Comparison of ENCODE assay signal across 7 mouse cellular contexts in genomic region chr14:55855101-55855561, GRCm38 (mm10). TPM values are rescaled to one million over a fixed set of nuclear protein-coding genes. Genes with fewer than 3 reads are reported as not detected.
DNase-seq lines count a peak whose midpoint lies in the region; ATAC-seq and TF ChIP-seq lines count a peak whose summit lies in the region.

No protein-coding gene starts in this region.

- 4% methylated on average over 4 of the region's 4 CpGs for WGBS in heart, postnatal 0 days
- WGBS in limb, embryonic 11.5 days = 1% methylated on average over 4 of the region's 4 CpGs
- 0% methylated on average over 4 of the region's 4 CpGs for WGBS in midbrain, embryonic 15.5 days

- TF ChIP-seq EP300 in heart, postnatal 0 days (IDR thresholded peaks at IDR 0.05; ENCODE audit: low read depth) = no peak

- H3K4me2 ChIP-seq in heart, postnatal 0 days (ENCODE audit: low read depth, low read length) = peak overlapping the region; percentile 80
- H3K4me2 ChIP-seq in limb, embryonic 11.5 days (ENCODE audit: low read depth, severe bottlenecking) = peak overlapping the region; percentile 80
- H3K4me2 ChIP-seq in midbrain, embryonic 15.5 days = peak overlapping the region; percentile 61

- peak overlapping the region; percentile 88 for H3K27ac ChIP-seq in heart, postnatal 0 days (ENCODE audit: low read depth)
- H3K27ac ChIP-seq in limb, embryonic 11.5 days (replicated peaks; ENCODE audit: low read depth, low read length) = peak overlapping the region; percentile 99
- peak overlapping the region; percentile 83 for H3K27ac ChIP-seq in midbrain, embryonic 15.5 days

- peak; percentile 16; the same call in 1 of the 2 replicates for ATAC-seq in heart, postnatal 0 days (ENCODE audit: insufficient read depth, low read depth)
- no peak for ATAC-seq in limb, embryonic 11.5 days (ENCODE audit: insufficient number of reproducible peaks, low FRiP score, low TSS enrichment, low read depth)
- peak; percentile 41 for ATAC-seq in midbrain, embryonic 15.5 days (replicated peaks)
- ATAC-seq in monocyte, adult 5-6 weeks (replicated peaks; ENCODE audit: insufficient number of reproducible peaks, low FRiP score, low TSS enrichment, poor library complexity, severe bottlenecking) = no peak

- H3K9me3 ChIP-seq in heart, postnatal 0 days (replicated peaks; ENCODE audit: control insufficient read depth, low read length) = no peaks in the 10 kb centered on the region
- H3K9me3 ChIP-seq in limb, embryonic 11.5 days (ENCODE audit: control insufficient read depth, low read length) = no peaks in the 10 kb centered on the region
- H3K9me3 ChIP-seq in midbrain, embryonic 15.5 days = no peaks in the 10 kb centered on the region

- DNase-seq in MN1 (ENCODE audit: low spot score) = peak; percentile 51
- DNase-seq in embryo, embryonic 10.5 days (ENCODE audit: low spot score) = peak; percentile 85
- peak; percentile 60 for DNase-seq in heart, postnatal 0 days (ENCODE audit: low spot score)
- peak; percentile 75 for DNase-seq in limb, embryonic 11.5 days (ENCODE audit: low spot score)
- no peak for DNase-seq in cerebellum, adult 18-20 months

- TF ChIP-seq CTCF in heart, postnatal 0 days (IDR thresholded peaks at IDR 0.05; ENCODE audit: low read depth) = no peak

- H3K27me3 ChIP-seq in heart, postnatal 0 days (ENCODE audit: control insufficient read depth, insufficient read depth, low read length) = no peaks in the 10 kb centered on the region
- no peaks in the 10 kb centered on the region for H3K27me3 ChIP-seq in limb, embryonic 11.5 days (ENCODE audit: control insufficient read depth, insufficient read depth, low read length)
- no peaks in the 10 kb centered on the region for H3K27me3 ChIP-seq in midbrain, embryonic 15.5 days (replicated peaks)

- peak overlapping the region; percentile 79 for H3K4me3 ChIP-seq in heart, postnatal 0 days (ENCODE audit: low read depth, low read length)
- H3K4me3 ChIP-seq in limb, embryonic 11.5 days (ENCODE audit: low read depth, low read length) = peak overlapping the region; percentile 68
- H3K4me3 ChIP-seq in midbrain, embryonic 15.5 days = peak overlapping the region; percentile 65

- H3K4me1 ChIP-seq in heart, postnatal 0 days (ENCODE audit: control insufficient read depth, insufficient read depth) = peaks cover 33% of the 10 kb centered on the region
- H3K4me1 ChIP-seq in limb, embryonic 11.5 days (ENCODE audit: control insufficient read depth, insufficient read depth, low read length) = peaks cover 31% of the 10 kb centered on the region
- H3K4me1 ChIP-seq in midbrain, embryonic 15.5 days = peaks cover 57% of the 10 kb centered on the region

- H3K9ac ChIP-seq in heart, postnatal 0 days (replicated peaks; ENCODE audit: low read depth, low read length) = peak overlapping the region; percentile 74
- H3K9ac ChIP-seq in limb, embryonic 11.5 days (ENCODE audit: low read length) = peak overlapping the region; percentile 90
- H3K9ac ChIP-seq in midbrain, embryonic 15.5 days = peak overlapping the region; percentile 67

- H3K36me3 ChIP-seq in heart, postnatal 0 days (replicated peaks; ENCODE audit: control insufficient read depth, insufficient read depth, low read length) = no peaks in the 10 kb centered on the region; the same call in 1 of the 2 replicates
- no peaks in the 10 kb centered on the region; the same call in 1 of the 2 replicates for H3K36me3 ChIP-seq in limb, embryonic 11.5 days (ENCODE audit: control insufficient read depth, insufficient read depth, low read length)
- H3K36me3 ChIP-seq in midbrain, embryonic 15.5 days (replicated peaks) = no peaks in the 10 kb centered on the region

RNA-seq across cellular contexts. Expression of gene Nynrin, which starts 1.3 kb away (rescaled TPM):
- 27.6 and 29.0 TPM in 2 replicates for total RNA-seq in heart, postnatal 0 days (2014; rRNA removed; ENCODE audit: low replicate concordance)
- 3.9 and 4.7 TPM in 2 replicates for polyA plus RNA-seq in heart, postnatal 0 days (2015; fragmentation: Nextera tagmentation; extraction: Ambion mirVana)
- polyA plus RNA-seq in limb, embryonic 11.5 days (2014; fragmentation: Nextera tagmentation; extraction: Ambion mirVana) = 21.6 and 24.7 TPM in 2 replicates
- polyA plus RNA-seq in midbrain, embryonic 15.5 days (2015; fragmentation: Nextera tagmentation; extraction: Ambion mirVana) = 12.4 and 13.6 TPM in 2 replicates
- 0.10 to 0.75 TPM (median 0.49 TPM) in 3 replicates for total RNA-seq in monocyte, adult 5-6 weeks (2017)

RNA-seq across cellular contexts. Expression of gene Cbln3, which starts 29.1 kb away (rescaled TPM):
- 0.73 and 2.5 TPM in 2 replicates for total RNA-seq in heart, postnatal 0 days (2014; rRNA removed; ENCODE audit: low replicate concordance)
- polyA plus RNA-seq in heart, postnatal 0 days (2015; fragmentation: Nextera tagmentation; extraction: Ambion mirVana) = 0.47 and 0.68 TPM in 2 replicates
- 0.11 and 0.27 TPM in 2 replicates for polyA plus RNA-seq in limb, embryonic 11.5 days (2014; fragmentation: Nextera tagmentation; extraction: Ambion mirVana)
- 0.19 and 0.20 TPM in 2 replicates for polyA plus RNA-seq in midbrain, embryonic 15.5 days (2015; fragmentation: Nextera tagmentation; extraction: Ambion mirVana)
- 0.38 TPM in 1 of 3 replicates, not detected in the others for total RNA-seq in monocyte, adult 5-6 weeks (2017)

RNA-seq across cellular contexts. Expression of gene Khnyn, which starts 29.6 kb away (rescaled TPM):
- total RNA-seq in heart, postnatal 0 days (2014; rRNA removed; ENCODE audit: low replicate concordance) = 17.1 and 19.5 TPM in 2 replicates
- polyA plus RNA-seq in heart, postnatal 0 days (2015; fragmentation: Nextera tagmentation; extraction: Ambion mirVana) = 5.0 and 5.3 TPM in 2 replicates
- 17.4 and 18.4 TPM in 2 replicates for polyA plus RNA-seq in limb, embryonic 11.5 days (2014; fragmentation: Nextera tagmentation; extraction: Ambion mirVana)
- 10.9 and 11.4 TPM in 2 replicates for polyA plus RNA-seq in midbrain, embryonic 15.5 days (2015; fragmentation: Nextera tagmentation; extraction: Ambion mirVana)
- 72.1 to 108 TPM (median 80.9 TPM) in 3 replicates for total RNA-seq in monocyte, adult 5-6 weeks (2017)

RNA-seq across cellular contexts. Expression of gene Nfatc4, which starts 32.2 kb away (rescaled TPM):
- 6.5 and 8.5 TPM in 2 replicates for total RNA-seq in heart, postnatal 0 days (2014; rRNA removed; ENCODE audit: low replicate concordance)
- 3.4 and 4.0 TPM in 2 replicates for polyA plus RNA-seq in heart, postnatal 0 days (2015; fragmentation: Nextera tagmentation; extraction: Ambion mirVana)
- polyA plus RNA-seq in limb, embryonic 11.5 days (2014; fragmentation: Nextera tagmentation; extraction: Ambion mirVana) = 105 and 106 TPM in 2 replicates
- polyA plus RNA-seq in midbrain, embryonic 15.5 days (2015; fragmentation: Nextera tagmentation; extraction: Ambion mirVana) = 8.4 and 10.8 TPM in 2 replicates
- not detected in 3 replicates for total RNA-seq in monocyte, adult 5-6 weeks (2017)

RNA-seq across cellular contexts. Expression of gene Sdr39u1, which starts 45.0 kb away (rescaled TPM):
- 89.1 and 138 TPM in 2 replicates for total RNA-seq in heart, postnatal 0 days (2014; rRNA removed; ENCODE audit: low replicate concordance)
- polyA plus RNA-seq in heart, postnatal 0 days (2015; fragmentation: Nextera tagmentation; extraction: Ambion mirVana) = 79.5 and 88.3 TPM in 2 replicates
- 67.2 and 70.2 TPM in 2 replicates for polyA plus RNA-seq in limb, embryonic 11.5 days (2014; fragmentation: Nextera tagmentation; extraction: Ambion mirVana)
- polyA plus RNA-seq in midbrain, embryonic 15.5 days (2015; fragmentation: Nextera tagmentation; extraction: Ambion mirVana) = 169 and 175 TPM in 2 replicates
- total RNA-seq in monocyte, adult 5-6 weeks (2017) = 3.1 to 12.3 TPM (median 6.2 TPM) in 3 replicates

Comparison
In these comparisons a context has a peak if more than half of its experiments do, and no peak if none do; other contexts are left out.
1. DNase-seq: peak in MN1 (single experiment), embryo, embryonic 10.5 days (single experiment), heart, postnatal 0 days (single experiment) and limb, embryonic 11.5 days (single experiment); none in cerebellum, adult 18-20 months (0 of 2).
2. ATAC-seq: peak in heart, postnatal 0 days (single experiment) and midbrain, embryonic 15.5 days (single experiment); none in limb, embryonic 11.5 days (single experiment) and monocyte, adult 5-6 weeks (single experiment).
3. Peak in every context shown above with its lines, with median percentiles within 50 percentile points of each other: H3K27ac ChIP-seq, H3K4me2 ChIP-seq, H3K4me3 ChIP-seq and H3K9ac ChIP-seq.